Mouse (Mus musculus) spleen, adult 2 months (tissue): Measurements from ENCODE around the gene Pias4.

ENCODE experiments used
- CTCF ChIP-seq: fragments of 200-500 bp; IDR thresholded peaks from 2 replicates; pipeline ENCODE4 v1.5.1; 2011; ENCODE audit warnings: mild to moderate bottlenecking, inconsistent platforms; ENCODE audit not compliant: insufficient read depth, insufficient read length, insufficient replicate concordance; ENCODE audit errors: extremely low read depth
- POLR2A ChIP-seq: fragments of 200-500 bp; IDR thresholded peaks from 2 replicates; pipeline ENCODE4 v1.6.1; 2011; ENCODE audit warnings: low read depth, low read length, inconsistent platforms

DNA sequence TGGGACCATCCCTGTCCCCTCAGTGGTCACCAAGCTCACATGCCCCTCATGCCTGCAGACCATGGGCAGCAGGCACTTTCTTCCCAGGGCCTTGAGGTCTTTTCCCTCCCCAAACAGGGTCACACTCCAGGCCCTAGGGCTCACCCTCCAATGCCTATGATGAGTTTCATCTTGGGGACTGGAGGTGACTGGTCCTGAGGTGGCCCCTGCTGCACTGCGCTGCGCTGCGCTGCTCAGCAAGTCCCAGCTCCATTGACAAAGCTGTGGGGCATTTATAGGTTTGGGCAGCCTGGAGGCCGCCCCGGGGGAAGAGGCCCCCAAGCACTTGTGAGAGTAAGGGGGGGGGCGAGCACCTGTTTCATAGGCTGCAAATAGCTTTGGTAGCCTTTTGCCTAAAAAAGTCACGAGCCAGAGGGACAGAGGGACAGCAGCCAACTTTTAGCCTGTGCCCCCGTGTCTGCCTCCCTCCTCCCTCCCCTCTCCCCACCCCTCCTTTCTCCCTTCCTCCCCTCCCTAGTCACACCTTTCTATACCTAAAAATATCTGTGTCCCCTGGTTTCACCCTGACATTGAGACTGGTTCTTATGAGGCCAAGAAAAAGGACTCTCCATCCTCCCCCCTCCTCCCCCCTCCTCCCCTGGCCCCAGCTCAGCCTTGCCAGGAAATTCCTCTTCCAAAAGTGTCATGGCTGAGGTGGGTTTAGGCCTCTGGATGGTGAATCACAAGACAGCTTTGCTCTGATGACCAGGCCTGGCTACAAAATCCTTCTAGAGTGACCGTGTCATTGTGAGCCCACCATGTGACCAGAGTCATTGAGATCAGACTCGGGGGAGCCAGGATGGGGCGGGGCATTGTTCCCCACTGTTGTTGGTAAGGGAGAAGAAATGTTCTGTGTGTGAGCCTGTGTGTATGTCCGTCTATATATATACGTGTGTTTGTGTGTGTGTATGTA, 34.4 kb upstream of the Pias4 start, which contains the start of gene Nmrk2:
- TF ChIP-seq CTCF: no peak
- TF ChIP-seq POLR2A: no peak
